Mouse (Mus musculus) kidney, adult 18-20 months (tissue): ENCODE results near the gene Ppip5k2.
"Not testable (repeated sequence)": the region's sequence is repeated elsewhere in the genome, so short reads cannot be mapped to it uniquely, and the experiment has no call there.

Experiments
- DNase-seq: peaks from one replicate; pipeline ENCODE4 v3.0.0; 2021

Ppip5k2 gene

GRCm38 (mm10) chr1:97769904-97770753 is at the start of gene Ppip5k2, which contains the start of gene Gin1:
TSS of gene Ppip5k2 (minus strand) at chr1:97770411.
TSS of gene Gin1 (plus strand) at chr1:97770172.
- DNase-seq: peak; percentile 94

GRCm38 (mm10) chr1:97809255-97809912 is 39.2 kb upstream of the Ppip5k2 start:
- DNase-seq: no peak

- DNase-seq: no peak
These were observed 34.3 kb upstream of the Ppip5k2 start for GRCm38 (mm10) chr1:97804520-97804919.

GRCm38 (mm10) chr1:97802207-97802902 is 32.1 kb upstream of the Ppip5k2 start:
- no peak for DNase-seq

- DNase-seq: no peak
These were observed 25.7 kb upstream of the Ppip5k2 start for GRCm38 (mm10) chr1:97795936-97796335.

GRCm38 (mm10) chr1:97794110-97794509 is 23.9 kb upstream of the Ppip5k2 start:
- no peak for DNase-seq

GRCm38 (mm10) chr1:97788490-97788889 is 18.3 kb upstream of the Ppip5k2 start:
- DNase-seq: no peak

- no peak for DNase-seq
These were observed 17.5 kb upstream of the Ppip5k2 start for GRCm38 (mm10) chr1:97787674-97788073.

- no peak for DNase-seq
These were observed 15.6 kb upstream of the Ppip5k2 start for GRCm38 (mm10) chr1:97785685-97786393.

- DNase-seq: no peak
These were observed 14.7 kb upstream of the Ppip5k2 start for GRCm38 (mm10) chr1:97784928-97785327.

GRCm38 (mm10) chr1:97781674-97782073 is 11.5 kb upstream of the Ppip5k2 start:
- DNase-seq: no peak

- DNase-seq: no peak
These were observed 3.8 kb upstream of the Ppip5k2 start for GRCm38 (mm10) chr1:97773973-97774372.

- DNase-seq: no peak
These were observed 3.2 kb upstream of the Ppip5k2 start for GRCm38 (mm10) chr1:97773362-97773761.

GRCm38 (mm10) chr1:97771727-97772126 is 1.5 kb upstream of the Ppip5k2 start:
- no peak for DNase-seq

- no peak for DNase-seq
These were observed 907 bp upstream of the Ppip5k2 start for GRCm38 (mm10) chr1:97771118-97771517.

GRCm38 (mm10) chr1:97769294-97769903 is 812 bp downstream of the Ppip5k2 start:
- DNase-seq: peak; percentile 43

- no peak for DNase-seq
These were observed 1.3 kb downstream of the Ppip5k2 start for GRCm38 (mm10) chr1:97768906-97769293.

- DNase-seq: no peak
These were observed 2.1 kb downstream of the Ppip5k2 start for GRCm38 (mm10) chr1:97768089-97768488.

GRCm38 (mm10) chr1:97765712-97766111 is 4.5 kb downstream of the Ppip5k2 start:
- not testable (repeated sequence) for DNase-seq

GRCm38 (mm10) chr1:97761477-97761876 is 8.7 kb downstream of the Ppip5k2 start:
- DNase-seq: no peak

GRCm38 (mm10) chr1:97760598-97760997 is 9.6 kb downstream of the Ppip5k2 start:
- DNase-seq: no peak

GRCm38 (mm10) chr1:97759841-97760240 is 10.4 kb downstream of the Ppip5k2 start:
- no peak for DNase-seq
